Mouse (Mus musculus) neural tube, embryonic 10.5 days (tissue): ENCODE measurements around the gene Gm10228.
"Not testable (repeated sequence)": the region's sequence is repeated elsewhere in the genome, so short reads cannot be mapped to it uniquely, and the experiment has no call there.

Experiments
- DNase-seq: peaks from one replicate; pipeline ENCODE4 v3.0.0-alpha.2; 2017; ENCODE audit warnings: low spot score; ENCODE audit errors: extremely low spot score

Gm10228 gene

GRCm38 (mm10) chr16:89041372-89041771 lies at the start of gene Gm10228:
Gene Gm10228, minus strand, starts transcription at chr16:89041472.
- DNase-seq = not testable (repeated sequence)

- peak; percentile 14 for DNase-seq
Observed at GRCm38 (mm10) chr16:89071041-89071440, 29.8 kb upstream of the Gm10228 start.

- not testable (repeated sequence) for DNase-seq
Observed at GRCm38 (mm10) chr16:89063902-89064301, 22.6 kb upstream of the Gm10228 start, which contains the start of gene 1110025L11Rik. Gene 1110025L11Rik, minus strand, starts transcription at chr16:89064002.

- no peak for DNase-seq
Observed at GRCm38 (mm10) chr16:89047783-89048182, 6.5 kb upstream of the Gm10228 start, which contains the start of gene Krtap6-5. Gene Krtap6-5, minus strand, starts transcription at chr16:89047883.

- DNase-seq = not testable (repeated sequence)
Observed at GRCm38 (mm10) chr16:89031399-89031798, 9.9 kb downstream of the Gm10228 start, which contains the start of gene Krtap6-1. Gene Krtap6-1, plus strand, starts transcription at chr16:89031699.

- DNase-seq = not testable (repeated sequence)
Observed at GRCm38 (mm10) chr16:89014984-89015383, 26.3 kb downstream of the Gm10228 start, which contains the start of gene Gm10229. Gene Gm10229, plus strand, starts transcription at chr16:89015284.

GRCm38 (mm10) chr16:89013973-89014372 lies 27.3 kb downstream of the Gm10228 start:
- DNase-seq = no peak

- DNase-seq = no peak
Observed at GRCm38 (mm10) chr16:89010659-89011058, 30.6 kb downstream of the Gm10228 start, which contains the start of gene Krtap22-2. Gene Krtap22-2, minus strand, starts transcription at chr16:89010759.
